Mouse (Mus musculus) thymus, postnatal 14 days (tissue): ENCODE measurements around the gene Etnppl.

Source experiments
- DNase-seq: peaks from one replicate; pipeline ENCODE4 v3.0.0; 2021

The Etnppl gene

GRCm38 (mm10) chr3:130677671-130678460 lies 60.6 kb downstream of the Etnppl start:
- DNase-seq: no peak

- DNase-seq: no peak
These were observed 64.0 kb downstream of the Etnppl start for GRCm38 (mm10) chr3:130681226-130681625.

GRCm38 (mm10) chr3:130682183-130682582 lies 64.9 kb downstream of the Etnppl start:
- no peak for DNase-seq

- no peak for DNase-seq
These were observed 66.6 kb downstream of the Etnppl start for GRCm38 (mm10) chr3:130683836-130684235.

GRCm38 (mm10) chr3:130684276-130685013 lies 67.2 kb downstream of the Etnppl start:
- no peak for DNase-seq

- DNase-seq: no peak
These were observed 67.7 kb downstream of the Etnppl start for GRCm38 (mm10) chr3:130685014-130685366.

GRCm38 (mm10) chr3:130687051-130687450 lies 69.8 kb downstream of the Etnppl start:
- DNase-seq: no peak
